Mouse (Mus musculus): ENCODE measurements around the gene Ell. TPM values are rescaled to one million over a fixed set of nuclear protein-coding genes. Genes with fewer than 3 reads are reported as not detected.

Gene Ell
- polyA plus RNA-seq, 1 experiment: 12.7 TPM

DNA sequence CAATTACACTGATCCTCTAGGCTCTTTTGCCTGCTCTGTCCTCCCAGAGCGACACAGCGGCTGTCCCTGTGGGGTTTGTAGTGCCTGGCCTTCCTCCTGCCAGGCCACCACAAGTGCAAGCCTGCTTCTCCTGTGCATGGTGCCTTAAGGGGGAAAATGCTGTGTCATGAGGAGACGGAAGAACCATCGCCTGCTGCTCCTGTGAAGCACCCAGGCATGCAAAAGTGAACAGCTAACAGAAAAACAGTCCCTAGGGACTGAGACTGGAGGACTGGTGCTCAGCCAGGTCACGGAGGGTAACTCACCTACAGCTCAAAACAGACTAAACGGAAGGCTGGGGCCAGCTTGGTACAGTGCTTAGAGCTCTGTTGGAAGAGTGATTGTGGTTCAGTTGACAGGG, 96.3 kb downstream of the Ell start:
- no peak for TF ChIP-seq TCF12 (IDR thresholded peaks at IDR 0.05; ENCODE audit: insufficient read depth, poor library complexity, severe bottlenecking)
- TF ChIP-seq POLR2AphosphoS2 (IDR thresholded peaks at IDR 0.05; ENCODE audit: insufficient read length, low read depth): no peak
- no peak for TF ChIP-seq REST (IDR thresholded peaks at IDR 0.05; ENCODE audit: insufficient read depth, insufficient read length)
- no peak for TF ChIP-seq MYOD1 (IDR thresholded peaks at IDR 0.05; ENCODE audit: control insufficient read depth in 1 of 3, insufficient read length in 2 of 3, low read depth in 2 of 3)
- no peak for TF ChIP-seq CEBPB (IDR thresholded peaks at IDR 0.05; ENCODE audit: insufficient read depth, poor library complexity, severe bottlenecking)
- no peak for TF ChIP-seq USF1 (IDR thresholded peaks at IDR 0.05; ENCODE audit: low read depth)
- no peak for TF ChIP-seq SRF (IDR thresholded peaks at IDR 0.05; ENCODE audit: control insufficient read depth, insufficient read length, low read depth)
- TF ChIP-seq MAX (IDR thresholded peaks at IDR 0.05; ENCODE audit: low read depth): no peak
- no peak for TF ChIP-seq E2F4 (IDR thresholded peaks at IDR 0.05; ENCODE audit: insufficient read depth)
- no peak for TF ChIP-seq POLR2A (IDR thresholded peaks at IDR 0.05; ENCODE audit: insufficient read length, low read depth)
- no peak for TF ChIP-seq MYOG (IDR thresholded peaks at IDR 0.05; ENCODE audit: control insufficient read depth in 1 of 3, insufficient read depth in 1 of 3, insufficient read length in 2 of 3, low read depth in 2 of 3)
- TF ChIP-seq TCF3 (IDR thresholded peaks at IDR 0.05; ENCODE audit: insufficient read length, low read depth): no peak
- no peaks in the 10 kb centered on the region for H3K36me3 ChIP-seq (ENCODE audit: control insufficient read depth, insufficient read depth)
- H3K4me2 ChIP-seq (ENCODE audit: low read depth): no peak overlapping the region
- H3ac ChIP-seq (ENCODE audit: control insufficient read depth, insufficient read length): no peak overlapping the region
- no peaks in the 10 kb centered on the region for H3K79me2 ChIP-seq (ENCODE audit: control insufficient read depth, insufficient read depth)
- no peak overlapping the region for H3K4me3 ChIP-seq
- no peaks in the 10 kb centered on the region for H3K27me3 ChIP-seq (ENCODE audit: control insufficient read depth, insufficient read depth, insufficient read length)

DNA sequence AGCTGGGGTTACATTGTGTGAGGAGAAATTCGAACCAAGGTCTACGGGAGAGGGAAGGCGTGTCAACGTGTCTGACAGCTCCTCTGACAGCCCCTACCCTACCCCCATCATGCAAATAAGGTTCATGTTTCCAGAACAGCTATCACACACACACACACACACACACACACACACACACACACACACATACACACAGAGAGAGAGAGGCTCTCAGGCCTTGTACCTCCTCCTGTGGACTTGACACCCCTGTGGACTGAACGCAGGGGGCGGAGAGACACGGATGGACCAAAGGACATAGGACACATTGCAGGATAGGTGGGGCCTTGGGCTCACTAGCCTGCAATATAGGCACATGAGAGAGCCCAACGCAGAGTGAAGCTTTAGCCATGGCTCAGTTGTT, 97.6 kb downstream of the Ell start:
- no peaks in the 10 kb centered on the region for H3K27me3 ChIP-seq (ENCODE audit: control insufficient read depth, insufficient read depth, insufficient read length)
- no peak overlapping the region for H3K4me2 ChIP-seq (ENCODE audit: low read depth)
- no peak overlapping the region for H3ac ChIP-seq (ENCODE audit: control insufficient read depth, insufficient read length)
- no peaks in the 10 kb centered on the region for H3K36me3 ChIP-seq (ENCODE audit: control insufficient read depth, insufficient read depth)
- no peaks in the 10 kb centered on the region for H3K79me2 ChIP-seq (ENCODE audit: control insufficient read depth, insufficient read depth)
- TF ChIP-seq REST (IDR thresholded peaks at IDR 0.05; ENCODE audit: insufficient read depth, insufficient read length) (no peak), MAX (IDR thresholded peaks at IDR 0.05; ENCODE audit: low read depth) (no peak), MYOD1 (IDR thresholded peaks at IDR 0.05; ENCODE audit: control insufficient read depth in 1 of 3, insufficient read length in 2 of 3, low read depth in 2 of 3) (no peak), MYOG (IDR thresholded peaks at IDR 0.05; ENCODE audit: control insufficient read depth in 1 of 3, insufficient read depth in 1 of 3, insufficient read length in 2 of 3, low read depth in 2 of 3) (no peak), SRF (IDR thresholded peaks at IDR 0.05; ENCODE audit: control insufficient read depth, insufficient read length, low read depth) (no peak), POLR2A (IDR thresholded peaks at IDR 0.05; ENCODE audit: insufficient read length, low read depth) (no peak), TCF3 (IDR thresholded peaks at IDR 0.05; ENCODE audit: insufficient read length, low read depth) (no peak), E2F4 (IDR thresholded peaks at IDR 0.05; ENCODE audit: insufficient read depth) (no peak), USF1 (IDR thresholded peaks at IDR 0.05; ENCODE audit: low read depth) (no peak), CEBPB (IDR thresholded peaks at IDR 0.05; ENCODE audit: insufficient read depth, poor library complexity, severe bottlenecking) (no peak), TCF12 (IDR thresholded peaks at IDR 0.05; ENCODE audit: insufficient read depth, poor library complexity, severe bottlenecking) (no peak), POLR2AphosphoS2 (IDR thresholded peaks at IDR 0.05; ENCODE audit: insufficient read length, low read depth) (no peak)
- no peak overlapping the region for H3K4me3 ChIP-seq

DNA sequence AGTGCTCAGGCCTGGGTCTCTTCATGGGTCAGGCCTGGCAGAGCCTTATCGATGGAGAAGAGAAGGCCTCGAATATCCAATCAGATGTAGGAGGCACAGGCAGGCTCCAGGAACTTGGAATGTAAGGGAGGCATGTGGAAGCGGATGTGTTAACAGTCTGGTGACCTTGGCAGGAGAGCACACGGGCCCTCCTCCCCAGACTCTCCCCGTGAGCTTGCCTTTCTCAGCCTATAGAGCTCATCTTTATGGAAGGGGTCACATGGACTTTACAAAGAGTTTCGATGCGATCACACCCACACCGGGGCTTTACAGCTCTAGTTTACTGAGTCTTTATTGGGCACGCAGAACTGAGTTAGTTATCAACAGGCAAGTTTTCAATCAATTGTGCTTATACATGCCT, 99.5 kb downstream of the Ell start:
- Histone ChIP-seq H3K4me2 (ENCODE audit: low read depth) (no peak overlapping the region), H3K4me3 (no peak overlapping the region), H3ac (ENCODE audit: control insufficient read depth, insufficient read length) (no peak overlapping the region), H3K79me2 (ENCODE audit: control insufficient read depth, insufficient read depth) (no peaks in the 10 kb centered on the region), H3K36me3 (ENCODE audit: control insufficient read depth, insufficient read depth) (no peaks in the 10 kb centered on the region), H3K27me3 (ENCODE audit: control insufficient read depth, insufficient read depth, insufficient read length) (no peaks in the 10 kb centered on the region)
- no peak for TF ChIP-seq MAX (IDR thresholded peaks at IDR 0.05; ENCODE audit: low read depth)
- TF ChIP-seq MYOD1 (IDR thresholded peaks at IDR 0.05; ENCODE audit: control insufficient read depth in 1 of 3, insufficient read length in 2 of 3, low read depth in 2 of 3): no peak
- no peak for TF ChIP-seq TCF12 (IDR thresholded peaks at IDR 0.05; ENCODE audit: insufficient read depth, poor library complexity, severe bottlenecking)
- TF ChIP-seq SRF (IDR thresholded peaks at IDR 0.05; ENCODE audit: control insufficient read depth, insufficient read length, low read depth): no peak
- no peak for TF ChIP-seq TCF3 (IDR thresholded peaks at IDR 0.05; ENCODE audit: insufficient read length, low read depth)
- TF ChIP-seq MYOG (IDR thresholded peaks at IDR 0.05; ENCODE audit: control insufficient read depth in 1 of 3, insufficient read depth in 1 of 3, insufficient read length in 2 of 3, low read depth in 2 of 3): no peak
- TF ChIP-seq E2F4 (IDR thresholded peaks at IDR 0.05; ENCODE audit: insufficient read depth): no peak
- TF ChIP-seq POLR2AphosphoS2 (IDR thresholded peaks at IDR 0.05; ENCODE audit: insufficient read length, low read depth): no peak
- no peak for TF ChIP-seq USF1 (IDR thresholded peaks at IDR 0.05; ENCODE audit: low read depth)
- no peak for TF ChIP-seq REST (IDR thresholded peaks at IDR 0.05; ENCODE audit: insufficient read depth, insufficient read length)
- TF ChIP-seq CEBPB (IDR thresholded peaks at IDR 0.05; ENCODE audit: insufficient read depth, poor library complexity, severe bottlenecking): no peak
- no peak for TF ChIP-seq POLR2A (IDR thresholded peaks at IDR 0.05; ENCODE audit: insufficient read length, low read depth)

Other genes starting within 250 kb of the Ell start
- 106 TPM for gene Ddx49, start 237.0 kb upstream of the Ell start, polyA plus RNA-seq (2012; fragmentation: generic; extraction: Trizol)
- 236 TPM for gene Cope, start 236.9 kb upstream of the Ell start, polyA plus RNA-seq (2012; fragmentation: generic; extraction: Trizol)
- gene Cers1, start 223.7 kb upstream of the Ell start, polyA plus RNA-seq (2012; fragmentation: generic; extraction: Trizol): 4.4 TPM
- gene Gdf1, start 209.6 kb upstream of the Ell start, polyA plus RNA-seq (2012; fragmentation: generic; extraction: Trizol): 2.6 TPM
- 35.8 TPM for gene Upf1, start 186.2 kb upstream of the Ell start, polyA plus RNA-seq (2012; fragmentation: generic; extraction: Trizol)
- 0.05 TPM for gene Comp, start 165.9 kb upstream of the Ell start, polyA plus RNA-seq (2012; fragmentation: generic; extraction: Trizol)
- 9.6 TPM for gene Crtc1, start 99.9 kb upstream of the Ell start, polyA plus RNA-seq (2012; fragmentation: generic; extraction: Trizol)
- 32.5 TPM for gene Klhl26, start 62.5 kb upstream of the Ell start, polyA plus RNA-seq (2012; fragmentation: generic; extraction: Trizol)
- 0.04 TPM for gene Tmem59l, start 52.1 kb upstream of the Ell start, polyA plus RNA-seq (2012; fragmentation: generic; extraction: Trizol)
- 99.1 TPM for gene Crlf1, start 46.3 kb upstream of the Ell start, polyA plus RNA-seq (2012; fragmentation: generic; extraction: Trizol)
- 259 TPM for gene Rex1bd, start 32.7 kb upstream of the Ell start, polyA plus RNA-seq (2012; fragmentation: generic; extraction: Trizol)
- gene Uba52, start 28.7 kb upstream of the Ell start, polyA plus RNA-seq (2012; fragmentation: generic; extraction: Trizol): 2,253 TPM
- gene Fkbp8, start 11.7 kb upstream of the Ell start, polyA plus RNA-seq (2012; fragmentation: generic; extraction: Trizol): 329 TPM
- 73.8 TPM for gene Kxd1, start 11.5 kb upstream of the Ell start, polyA plus RNA-seq (2012; fragmentation: generic; extraction: Trizol)
- gene Isyna1, start 54.9 kb downstream of the Ell start, polyA plus RNA-seq (2012; fragmentation: generic; extraction: Trizol): 40.4 TPM
- 133 TPM for gene Ssbp4, start 69.4 kb downstream of the Ell start, polyA plus RNA-seq (2012; fragmentation: generic; extraction: Trizol)
- not detected for gene Lrrc25, start 76.7 kb downstream of the Ell start, polyA plus RNA-seq (2012; fragmentation: generic; extraction: Trizol)
- 54.1 TPM for gene Gdf15, start 93.0 kb downstream of the Ell start, polyA plus RNA-seq (2012; fragmentation: generic; extraction: Trizol)
- gene Pgpep1, start 120.9 kb downstream of the Ell start, polyA plus RNA-seq (2012; fragmentation: generic; extraction: Trizol): 38.5 TPM
- 178 TPM for gene Lsm4, start 133.8 kb downstream of the Ell start, polyA plus RNA-seq (2012; fragmentation: generic; extraction: Trizol)
- 246 TPM for gene Jund, start 159.5 kb downstream of the Ell start, polyA plus RNA-seq (2012; fragmentation: generic; extraction: Trizol)
- gene Iqcn, start 164.0 kb downstream of the Ell start, polyA plus RNA-seq (2012; fragmentation: generic; extraction: Trizol): 0.02 TPM
- gene Gm3336, start 179.1 kb downstream of the Ell start, polyA plus RNA-seq (2012; fragmentation: generic; extraction: Trizol): 0.23 TPM
- gene Pde4c, start 184.3 kb downstream of the Ell start, polyA plus RNA-seq (2012; fragmentation: generic; extraction: Trizol): 0.10 TPM
- gene Rab3a, start 215.2 kb downstream of the Ell start, polyA plus RNA-seq (2012; fragmentation: generic; extraction: Trizol): 34.9 TPM
- 73.0 TPM for gene Mpv17l2, start 221.5 kb downstream of the Ell start, polyA plus RNA-seq (2012; fragmentation: generic; extraction: Trizol)
- gene Pik3r2, start 237.3 kb downstream of the Ell start, polyA plus RNA-seq (2012; fragmentation: generic; extraction: Trizol): 130 TPM